24 mouse cellular contexts compared by ENCODE assay signal in genomic region chr11:106622056-106622455, GRCm38 (mm10). TPM values are rescaled to one million over a fixed set of nuclear protein-coding genes. Genes with fewer than 3 reads are reported as not detected.
DNase-seq lines count a peak whose midpoint lies in the region; ATAC-seq lines count a peak whose summit lies in the region.
"Had no signal": no experiment of that assay in that cellular context is flagged by ENCODE, and none has a peak within 500 bp of the region (broad histone marks: within the 10 kb centered on the region; RNA-seq: fewer than 3 reads in every experiment).

No protein-coding gene starts in this region.

- no peak overlapping the region for H3K4me2 ChIP-seq in heart, embryonic 14.5 days (ENCODE audit: low read length)
- H3K4me2 ChIP-seq: embryonic facial prominence, embryonic 15.5 days; hindbrain, embryonic 12.5 days had no signal

- no peak overlapping the region for H3K9ac ChIP-seq in heart, embryonic 14.5 days (ENCODE audit: low read length)
- H3K9ac ChIP-seq: embryonic facial prominence, embryonic 15.5 days; hindbrain, embryonic 12.5 days had no signal

- intact Hi-C loops in heart, postnatal 36 days (cut with DNase I): no loop called here

- no peaks in the 10 kb centered on the region for H3K9me3 ChIP-seq in heart, embryonic 10.5 days
- no peaks in the 10 kb centered on the region for H3K9me3 ChIP-seq in heart, embryonic 14.5 days (ENCODE audit: control insufficient read depth, low read length)
- H3K9me3 ChIP-seq: embryonic facial prominence, embryonic 15.5 days; forebrain, embryonic 10.5 days; hindbrain, embryonic 12.5 days had no signal

- no peak for ATAC-seq in heart, embryonic 14.5 days (ENCODE audit: insufficient number of reproducible peaks, insufficient read depth, low FRiP score, low read depth)
- peak; percentile 65 to 74 for ATAC-seq in hematopoietic stem cell, adult 5-6 weeks (replicated peaks in 1 of 2; ENCODE audit: insufficient read depth in 1 of 2, low FRiP score in 2 of 2, low TSS enrichment in 1 of 2, low read depth in 1 of 2, poor library complexity in 2 of 2, severe bottlenecking in 2 of 2)
- ATAC-seq: forebrain, embryonic 14.5 days; hindbrain, embryonic 16.5 days; inflammation-experienced regulatory T-cells, adult 6 months; intestine, postnatal 0 days had no signal

- H3K27ac ChIP-seq in heart, embryonic 10.5 days: peak overlapping the region; percentile 74
- peak overlapping the region; percentile 36 to 47 for H3K27ac ChIP-seq in heart, embryonic 14.5 days (replicated peaks in 1 of 2; ENCODE audit: control insufficient read depth in 1 of 2, insufficient read depth in 1 of 2, low read depth in 2 of 2, low read length in 2 of 2)
- H3K27ac ChIP-seq: embryonic facial prominence, embryonic 15.5 days; forebrain, embryonic 10.5 days; gastrocnemius, adult 2 months; heart, adult 2 months; hindbrain, embryonic 12.5 days had no signal

- peaks cover 41% of the 10 kb centered on the region for H3K4me1 ChIP-seq in heart, embryonic 10.5 days
- peaks cover 21 to 30% of the 10 kb centered on the region in 2 experiments for H3K4me1 ChIP-seq in heart, embryonic 14.5 days (ENCODE audit: control insufficient read depth in 2 of 2, insufficient read depth in 2 of 2, low read length in 2 of 2)
- H3K4me1 ChIP-seq: embryonic facial prominence, embryonic 15.5 days; hindbrain, embryonic 12.5 days had no signal

- no peaks in the 10 kb centered on the region for H3K36me3 ChIP-seq in heart, embryonic 10.5 days
- no peaks in the 10 kb centered on the region for H3K36me3 ChIP-seq in heart, embryonic 14.5 days (ENCODE audit: control insufficient read depth, insufficient read depth, low read length)
- H3K36me3 ChIP-seq: embryonic facial prominence, embryonic 15.5 days; forebrain, embryonic 10.5 days; hindbrain, embryonic 12.5 days had no signal

- no peaks in the 10 kb centered on the region for H3K27me3 ChIP-seq in heart, embryonic 10.5 days (ENCODE audit: insufficient read depth, poor library complexity, severe bottlenecking)
- H3K27me3 ChIP-seq in heart, embryonic 14.5 days (ENCODE audit: control insufficient read depth, insufficient read depth, low read length): no peaks in the 10 kb centered on the region
- H3K27me3 ChIP-seq: embryonic facial prominence, embryonic 15.5 days; hindbrain, embryonic 12.5 days had no signal

- no peak for DNase-seq in heart, embryonic 10.5 days (ENCODE audit: low spot score)
- no peak for DNase-seq in heart, adult 9 months (ENCODE audit: low spot score in 2 of 2)
- DNase-seq in heart, postnatal 36 days: no peak
- DNase-seq in 416B (ENCODE audit: low read depth): peak; percentile 84
- DNase-seq in left cerebral cortex, adult 9 months (ENCODE audit: low spot score in 2 of 2): no peak
- no peak for DNase-seq in kidney, postnatal 14 days
- DNase-seq: adrenal gland, postnatal 14 days; cerebellum, adult 18-20 months; cerebellum, postnatal 10 days; embryo, embryonic 11 days; gastrocnemius, adult 2 months; gastrocnemius, postnatal 25 days; heart, adult 2 months; kidney, adult 8-10 months had no signal

- no peak overlapping the region for H3K4me3 ChIP-seq in heart, embryonic 10.5 days
- no peak overlapping the region for H3K4me3 ChIP-seq in heart, embryonic 14.5 days (ENCODE audit: control insufficient read depth in 1 of 2, insufficient read depth in 1 of 2, low read depth in 1 of 2, low read length in 2 of 2)
- H3K4me3 ChIP-seq: embryonic facial prominence, embryonic 15.5 days; erythroblast, embryonic 14.5 days; forebrain, embryonic 10.5 days; gastrocnemius, adult 2 months; heart, adult 2 months; hindbrain, embryonic 12.5 days had no signal

- WGBS in heart, embryonic 10.5 days: 77% methylated on average over 8 of the region's 8 CpGs
- 75% methylated on average over 8 of the region's 8 CpGs for WGBS in heart, embryonic 14.5 days

RNA-seq across cellular contexts. Expression of gene Tex2, which starts 8.8 kb away (rescaled TPM):
- polyA plus RNA-seq in heart, embryonic 10.5 days (2016; fragmentation: Nextera tagmentation; extraction: Ambion mirVana): 12.5 and 17.9 TPM in 2 replicates
- polyA plus RNA-seq in heart, embryonic 14.5 days (2014; fragmentation: Nextera tagmentation; extraction: Ambion mirVana): 13.5 and 14.4 TPM in 2 replicates
- total RNA-seq in heart, postnatal 36 days (2021): 10 to 100 TPM; 40.1 to 42.1 TPM
- 28.1 and 45.7 TPM in 2 replicates for total RNA-seq in hematopoietic stem cell, adult 5-6 weeks (2017)
